Mouse (Mus musculus) C2C12 (cell line): Measurements from ENCODE around the gene Evx1.

Source experiments
- CEBPB ChIP-seq: IDR thresholded peaks from one replicate; pipeline ENCODE4 v1.6.1; 2011; ENCODE audit warnings: low read depth, mild to moderate bottlenecking, control low read depth, moderate library complexity
- CTCF ChIP-seq: IDR thresholded peaks from one replicate; pipeline ENCODE4 v1.5.1; 2011; ENCODE audit not compliant: control insufficient read depth, insufficient read depth, insufficient read length
- MYOG ChIP-seq: IDR thresholded peaks from one replicate; pipeline ENCODE4 v1.6.1; 2011; ENCODE audit not compliant: control insufficient read depth, insufficient read length; ENCODE audit errors: extremely low read depth

DNA sequence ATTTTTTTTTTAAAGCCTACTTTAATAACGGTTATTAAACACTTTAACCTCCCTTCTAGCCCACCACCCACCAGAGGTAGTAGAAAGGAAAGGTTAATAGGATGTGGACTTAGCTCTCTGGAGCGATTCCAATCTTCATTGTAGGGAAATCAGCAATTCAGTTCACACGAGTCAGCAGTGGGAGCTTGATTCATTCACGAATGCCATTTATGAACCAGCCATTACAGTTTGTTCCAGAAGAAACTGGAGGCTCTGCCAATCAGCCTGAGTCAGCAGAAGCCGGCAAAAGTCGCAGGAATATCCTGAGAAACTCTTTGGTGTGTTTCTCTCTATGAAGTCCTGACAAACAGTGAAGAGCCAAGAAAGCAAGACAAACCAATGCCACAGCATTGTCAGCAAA lies 18.7 kb upstream of the Evx1 start:
- TF ChIP-seq CTCF (no peak), MYOG (no peak), CEBPB (no peak)
